Mouse (Mus musculus) hindbrain, embryonic 13.5 days (tissue): Measurements from ENCODE around the gene Arhgef25. TPM values are rescaled to one million over a fixed set of nuclear protein-coding genes. Genes with fewer than 3 reads are reported as not detected.

Experiments used
- ATAC-seq: fragments of 200-750 bp; cut with Nextera tagmentation; 2 replicates; pipeline ENCODE4 v1.8.0; 2017; ENCODE audit warnings: moderate TSS enrichment; ENCODE audit not compliant: low FRiP score
- H3K27ac ChIP-seq: fragments of 300-500 bp; sonication (generic); 2 replicates; pipeline ENCODE4 v1.5.1; 2015; ENCODE audit warnings: inconsistent platforms, mild to moderate bottlenecking, moderate library complexity
- H3K27me3 ChIP-seq: fragments of 300-500 bp; sonication (generic); 2 replicates; pipeline ENCODE4 v1.6.1; 2015; ENCODE audit warnings: mild to moderate bottlenecking, inconsistent platforms
- H3K36me3 ChIP-seq: fragments of 300-500 bp; sonication (generic); 2 replicates; pipeline ENCODE4 v1.6.1; 2015; ENCODE audit warnings: mild to moderate bottlenecking, inconsistent platforms
- H3K4me1 ChIP-seq: fragments of 300-500 bp; sonication (generic); replicated peaks from 2 replicates; pipeline ENCODE4 v1.6.1; 2015; ENCODE audit warnings: inconsistent platforms
- H3K4me2 ChIP-seq: fragments of 300-500 bp; sonication (generic); 2 replicates; pipeline ENCODE4 v1.6.1; 2015; ENCODE audit warnings: inconsistent platforms, mild to moderate bottlenecking, moderate library complexity
- H3K4me3 ChIP-seq: fragments of 300-500 bp; sonication (generic); 2 replicates; pipeline ENCODE4 v1.5.1; 2015; ENCODE audit warnings: mild to moderate bottlenecking, inconsistent platforms
- H3K9ac ChIP-seq: fragments of 300-500 bp; sonication (generic); 2 replicates; pipeline ENCODE4 v1.6.1; 2015; ENCODE audit warnings: mild to moderate bottlenecking, inconsistent platforms
- H3K9me3 ChIP-seq: fragments of 300-500 bp; sonication (generic); 2 replicates; pipeline ENCODE4 v1.6.1; 2016; ENCODE audit warnings: inconsistent platforms
- WGBS: fragments of 180-500 bp; shearing (Covaris S2); methylation state at CpG from one replicate; pipeline ENCODE4 v1.1.7; 2015; 5-methylcytosine and 5-hydroxymethylcytosine counted together
- polyA plus RNA-seq: library from polyadenylated mRNA; unstranded; fragments of >200 nt; fragmentation: Nextera tagmentation; extraction: Ambion mirVana; gene quantifications from 2 replicates; pipeline ENCODE4 v1.2.1, GENCODE M21; 2015

Arhgef25 gene
- 28.4 and 30.7 TPM in 2 replicates for polyA plus RNA-seq

DNA sequence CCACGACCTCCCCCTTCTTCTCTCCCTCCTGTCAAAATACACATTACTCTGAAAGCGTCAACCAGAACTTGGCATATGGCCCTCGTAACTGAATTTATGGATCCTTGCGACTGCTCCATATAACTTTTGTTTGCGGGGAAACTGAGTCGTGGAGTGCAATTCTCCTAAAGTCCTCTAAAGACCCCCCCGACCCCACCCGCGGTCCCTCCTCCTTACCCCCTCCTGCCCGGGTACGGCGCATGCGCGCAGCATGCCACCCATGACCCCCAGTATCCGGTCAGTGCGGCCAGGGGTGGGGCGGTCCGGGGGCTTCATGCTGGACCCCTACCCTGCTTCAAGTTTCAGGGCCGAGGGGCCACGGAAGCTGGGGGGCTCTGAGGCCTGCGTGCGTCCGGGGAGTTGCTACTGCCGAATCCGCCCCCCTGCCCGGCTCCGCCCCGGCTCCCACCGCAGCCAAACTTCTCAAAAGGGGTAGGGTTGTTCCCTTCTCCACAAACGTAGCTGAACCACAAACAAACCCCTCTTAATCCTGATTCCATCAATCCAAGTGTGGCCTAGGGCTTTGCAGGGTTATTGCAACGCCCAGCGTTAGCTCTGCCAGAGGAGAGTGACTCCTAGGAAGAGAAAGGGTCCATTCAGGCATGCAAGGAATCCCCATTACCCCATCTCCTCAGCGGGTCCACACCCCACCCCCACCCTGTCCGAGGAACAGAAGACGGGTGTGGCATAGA, at the start of gene Arhgef25:
Gene Arhgef25 (minus strand): TSS at position 433 of the 731 bp plus-strand sequence.
- Histone ChIP-seq H3K4me1 (peaks cover 70% of the 10 kb centered on the region), H3K4me2 (peak within 1 kb of the TSS; percentile 98), H3K4me3 (peak within 1 kb of the TSS; percentile 69), H3K27ac (peak within 1 kb of the TSS; percentile 88), H3K27me3 (peaks cover 7% of the 10 kb centered on the region; the same call in 1 of the 2 replicates), H3K36me3 (peaks cover 29% of the 10 kb centered on the region), H3K9ac (peak within 1 kb of the TSS; percentile 85), H3K9me3 (no peaks in the 10 kb centered on the region)
- WGBS: under 1% methylated on average over 34 of the region's 35 CpGs
- no peak for ATAC-seq

DNA sequence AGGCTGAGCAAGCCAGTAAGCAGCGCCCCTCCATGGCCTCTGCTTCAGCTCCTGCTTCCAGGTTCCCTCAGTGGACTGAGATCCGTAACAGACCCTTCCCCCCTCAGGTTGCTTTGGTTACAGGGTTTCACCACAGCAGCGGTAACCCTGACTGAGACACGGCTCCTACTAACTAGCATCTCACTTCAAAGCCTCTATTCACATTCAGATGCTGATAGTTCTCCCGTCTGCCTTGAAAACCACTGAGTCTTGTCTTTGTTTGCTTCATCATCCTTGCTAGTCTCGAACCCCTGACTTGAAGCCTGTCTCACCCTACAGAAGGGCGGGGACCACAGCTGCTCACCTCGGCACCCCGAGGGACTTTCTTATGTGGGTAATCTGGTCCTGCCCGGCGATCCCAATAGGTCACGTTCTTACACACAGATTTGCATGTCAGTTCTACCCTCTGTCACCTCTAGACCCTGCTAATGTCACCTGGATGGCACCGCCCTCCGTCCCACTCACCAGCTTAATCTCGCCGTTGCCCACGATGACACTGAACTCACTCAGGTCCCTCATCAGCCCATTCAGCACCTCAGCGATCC, 48.5 kb upstream of the Arhgef25 start:
- H3K9me3 ChIP-seq: no peaks in the 10 kb centered on the region
- no peak overlapping the region for H3K4me3 ChIP-seq
- peaks cover 90% of the 10 kb centered on the region for H3K36me3 ChIP-seq
- 72% methylated on average over 18 of the region's 18 CpGs for WGBS
- H3K27ac ChIP-seq: no peak overlapping the region
- H3K4me2 ChIP-seq: no peak overlapping the region
- H3K27me3 ChIP-seq: no peaks in the 10 kb centered on the region
- 0 out of 2 replicates have a peak, but pooled peaks cover 4% of the 10 kb centered on the region for H3K4me1 ChIP-seq
- no peak for ATAC-seq
- H3K9ac ChIP-seq: no peak overlapping the region

DNA sequence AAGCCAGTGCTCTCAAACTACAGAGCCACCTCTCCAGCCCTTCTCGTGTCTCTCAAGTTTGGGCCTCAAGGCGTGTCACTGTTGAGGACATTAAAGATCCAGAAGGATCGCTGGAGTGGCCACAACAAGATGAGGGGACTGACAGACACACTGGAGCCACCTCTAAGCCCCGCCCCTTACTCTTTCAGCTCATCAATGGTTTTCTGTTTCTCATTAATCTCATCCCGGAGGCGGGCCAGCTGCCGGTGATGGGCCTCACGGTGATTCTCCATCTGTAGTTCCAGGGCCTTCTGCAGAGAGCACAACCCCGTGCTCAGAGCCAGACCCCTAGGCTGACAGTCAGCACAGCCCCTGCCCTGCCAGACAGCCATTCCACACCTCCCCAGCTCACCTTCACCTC, 46.7 kb upstream of the Arhgef25 start:
- no peaks in the 10 kb centered on the region for H3K27me3 ChIP-seq
- peaks cover 89% of the 10 kb centered on the region for H3K36me3 ChIP-seq
- no peak overlapping the region for H3K4me3 ChIP-seq
- ATAC-seq: no peak
- H3K27ac ChIP-seq: no peak overlapping the region
- H3K4me1 ChIP-seq: 0 out of 2 replicates have a peak, but pooled peaks cover 4% of the 10 kb centered on the region
- no peaks in the 10 kb centered on the region for H3K9me3 ChIP-seq
- H3K9ac ChIP-seq: no peak overlapping the region
- 33% methylated on average over 9 of the region's 9 CpGs for WGBS
- H3K4me2 ChIP-seq: no peak overlapping the region

DNA sequence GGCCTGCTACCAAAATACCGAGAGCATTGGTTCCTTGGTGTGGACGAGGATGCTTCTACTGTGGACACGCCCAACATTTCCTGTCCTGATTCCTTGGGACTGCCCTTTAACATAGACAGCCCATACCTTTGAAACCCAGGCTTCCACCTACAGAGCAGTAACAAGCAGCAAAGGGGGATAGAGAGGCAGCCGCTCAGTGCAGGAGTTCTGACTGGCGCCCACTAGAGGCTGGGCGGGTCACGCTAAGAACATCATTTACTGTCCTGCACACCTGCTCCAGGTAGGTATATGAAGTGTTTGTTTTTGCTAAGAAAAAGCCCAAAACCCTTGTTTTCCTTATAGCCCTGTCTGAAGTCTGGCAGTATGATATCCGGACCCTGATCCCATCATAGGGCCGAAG, 43.3 kb upstream of the Arhgef25 start:
- 89% methylated on average over 9 of the region's 9 CpGs for WGBS
- 0 out of 2 replicates have a peak, but pooled peaks cover 4% of the 10 kb centered on the region for H3K4me1 ChIP-seq
- H3K27me3 ChIP-seq: no peaks in the 10 kb centered on the region
- no peak for ATAC-seq
- no peaks in the 10 kb centered on the region for H3K9me3 ChIP-seq
- H3K27ac ChIP-seq: no peak overlapping the region
- no peak overlapping the region for H3K4me3 ChIP-seq
- no peak overlapping the region for H3K9ac ChIP-seq
- no peak overlapping the region for H3K4me2 ChIP-seq
- H3K36me3 ChIP-seq: peaks cover 87% of the 10 kb centered on the region

DNA sequence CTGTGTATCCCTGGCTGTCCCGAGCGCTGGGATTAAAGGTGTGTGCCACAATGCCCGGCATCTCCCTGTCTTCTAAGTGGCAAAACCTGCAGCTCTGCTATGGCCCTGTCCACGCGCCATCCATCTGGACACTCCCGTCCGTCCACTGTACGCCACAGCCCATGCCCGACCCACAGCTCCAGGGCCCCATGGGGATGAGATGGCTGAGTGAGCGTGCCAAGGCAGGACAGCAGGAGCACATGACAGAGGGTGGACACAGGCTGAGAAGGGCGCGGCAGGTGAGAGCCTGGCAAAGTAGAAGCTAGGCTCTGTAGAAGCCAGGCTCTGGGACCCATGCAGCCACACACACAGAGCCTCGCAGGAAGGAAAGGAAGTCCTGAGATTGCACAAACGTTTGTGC, 41.9 kb upstream of the Arhgef25 start:
- Histone ChIP-seq H3K27ac (no peak overlapping the region), H3K9ac (no peak overlapping the region), H3K9me3 (no peaks in the 10 kb centered on the region), H3K4me2 (no peak overlapping the region), H3K36me3 (peaks cover 86% of the 10 kb centered on the region), H3K4me1 (0 out of 2 replicates have a peak, but pooled peaks cover 1% of the 10 kb centered on the region), H3K27me3 (no peaks in the 10 kb centered on the region), H3K4me3 (no peak overlapping the region)
- ATAC-seq: no peak
- 84% methylated on average over 14 of the region's 14 CpGs for WGBS

DNA sequence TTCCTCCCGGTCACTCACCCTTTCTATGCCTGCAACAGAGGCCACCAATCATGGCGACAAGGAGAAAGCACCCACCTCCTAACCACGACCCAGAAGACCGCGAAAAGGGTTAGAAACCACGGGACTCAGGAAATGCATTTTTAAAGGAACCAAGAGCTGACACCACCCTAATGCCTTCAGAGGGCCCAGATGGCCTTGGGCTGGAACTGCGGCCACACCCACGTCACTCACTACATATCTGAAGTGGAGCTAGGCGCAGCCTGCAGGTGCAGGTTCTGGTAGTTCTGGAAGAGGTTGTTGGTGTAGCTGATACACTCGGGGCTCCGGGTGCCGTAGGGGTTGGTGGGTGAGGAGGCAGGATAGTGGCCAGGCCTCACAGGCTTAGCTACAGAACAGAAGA, 40.8 kb upstream of the Arhgef25 start:
- no peak for ATAC-seq
- H3K4me2 ChIP-seq: no peak overlapping the region
- no peak overlapping the region for H3K4me3 ChIP-seq
- H3K27ac ChIP-seq: no peak overlapping the region
- no peaks in the 10 kb centered on the region for H3K9me3 ChIP-seq
- no peaks in the 10 kb centered on the region for H3K4me1 ChIP-seq
- WGBS: 89% methylated on average over 12 of the region's 12 CpGs
- H3K9ac ChIP-seq: no peak overlapping the region
- H3K36me3 ChIP-seq: peaks cover 83% of the 10 kb centered on the region
- H3K27me3 ChIP-seq: no peaks in the 10 kb centered on the region

DNA sequence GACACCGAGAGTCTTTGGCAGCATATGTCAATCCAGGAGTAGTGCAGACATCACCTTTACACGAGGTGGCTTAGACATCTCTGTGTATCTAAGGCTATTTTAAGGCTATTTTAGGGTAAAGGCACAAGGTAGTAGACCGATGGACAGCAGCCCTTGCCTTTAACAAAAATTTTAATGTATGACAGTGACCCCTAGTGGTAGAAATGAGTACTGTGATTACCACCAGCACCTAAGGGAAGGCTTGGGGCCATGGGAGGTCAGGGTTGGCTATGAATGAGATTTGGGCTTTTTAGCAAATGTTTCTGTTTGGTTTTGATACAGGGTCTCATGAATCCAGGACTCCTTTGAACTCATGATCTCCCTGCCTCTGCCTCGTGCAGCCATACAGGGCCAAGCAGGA, 39.0 kb upstream of the Arhgef25 start:
- H3K27me3 ChIP-seq: no peaks in the 10 kb centered on the region
- no peak overlapping the region for H3K9ac ChIP-seq
- WGBS: 26% methylated on average over 4 of the region's 4 CpGs
- peaks cover 75% of the 10 kb centered on the region for H3K36me3 ChIP-seq
- ATAC-seq: peak; percentile 30; the same call in 1 of the 2 replicates
- no peak overlapping the region for H3K4me3 ChIP-seq
- H3K4me1 ChIP-seq: no peaks in the 10 kb centered on the region
- H3K27ac ChIP-seq: no peak overlapping the region
- H3K4me2 ChIP-seq: no peak overlapping the region
- H3K9me3 ChIP-seq: no peaks in the 10 kb centered on the region

DNA sequence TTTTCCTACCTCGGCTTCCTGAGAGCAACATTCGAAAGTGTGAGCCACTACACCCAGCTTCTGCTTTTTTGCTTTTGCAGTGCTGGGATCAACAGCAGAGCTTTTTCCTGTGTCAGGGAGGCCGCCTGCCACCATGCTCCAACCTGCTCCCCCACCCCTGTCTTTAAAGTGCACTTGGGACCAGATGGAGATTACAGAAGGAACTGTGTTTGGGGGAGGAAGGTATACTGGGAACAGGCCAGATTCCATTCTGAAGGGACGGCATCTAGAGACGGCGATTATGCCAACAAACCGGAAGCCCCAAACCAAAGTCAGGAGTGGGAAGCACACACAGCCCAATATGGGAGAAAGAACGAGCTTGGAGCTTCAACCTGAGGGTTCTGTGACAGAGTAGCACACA, 37.3 kb upstream of the Arhgef25 start:
- H3K9ac ChIP-seq: 0 out of 2 replicates have a peak overlapping the region, but pooled peaks have one; percentile 19
- H3K4me3 ChIP-seq: no peak overlapping the region
- H3K4me2 ChIP-seq: no peak overlapping the region
- ATAC-seq: no peak
- 91% methylated on average over 8 of the region's 8 CpGs for WGBS
- H3K4me1 ChIP-seq: no peaks in the 10 kb centered on the region
- no peaks in the 10 kb centered on the region for H3K27me3 ChIP-seq
- no peak overlapping the region for H3K27ac ChIP-seq
- no peaks in the 10 kb centered on the region for H3K9me3 ChIP-seq
- H3K36me3 ChIP-seq: peaks cover 58% of the 10 kb centered on the region

DNA sequence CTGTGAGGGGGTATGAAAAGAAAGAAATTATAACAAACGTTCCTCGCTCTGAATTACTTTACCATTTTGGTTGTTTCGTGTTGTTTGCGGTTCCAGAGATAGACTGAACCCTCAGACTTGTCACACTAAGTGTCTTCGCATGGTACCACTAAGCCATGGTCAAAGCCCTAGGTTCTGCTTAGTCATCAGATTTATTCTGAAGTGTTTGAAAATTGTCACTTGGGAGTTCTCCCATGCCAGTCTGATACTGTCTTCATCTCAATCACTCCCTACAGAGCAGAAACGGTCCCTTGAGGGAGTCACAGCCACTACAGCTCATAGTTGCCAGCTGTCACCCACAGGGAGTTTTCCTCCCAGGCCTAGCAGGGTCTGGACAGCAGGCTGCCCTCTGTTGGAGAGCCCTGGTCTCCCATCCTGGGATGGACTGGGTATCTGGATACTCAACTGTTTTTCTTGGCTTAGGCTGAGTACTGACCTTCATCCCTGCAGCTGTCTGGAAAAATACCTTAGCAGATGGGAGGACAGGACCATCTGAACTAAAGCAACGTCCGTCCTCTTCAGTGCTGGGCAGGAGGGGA, 36.5 kb upstream of the Arhgef25 start:
- ATAC-seq: no peak
- Histone ChIP-seq H3K4me1 (no peaks in the 10 kb centered on the region), H3K4me2 (no peak overlapping the region), H3K36me3 (peaks cover 51% of the 10 kb centered on the region), H3K9ac (no peak overlapping the region), H3K9me3 (no peaks in the 10 kb centered on the region), H3K4me3 (no peak overlapping the region), H3K27ac (no peak overlapping the region), H3K27me3 (no peaks in the 10 kb centered on the region)
- WGBS: 77% methylated on average over 8 of the region's 8 CpGs

DNA sequence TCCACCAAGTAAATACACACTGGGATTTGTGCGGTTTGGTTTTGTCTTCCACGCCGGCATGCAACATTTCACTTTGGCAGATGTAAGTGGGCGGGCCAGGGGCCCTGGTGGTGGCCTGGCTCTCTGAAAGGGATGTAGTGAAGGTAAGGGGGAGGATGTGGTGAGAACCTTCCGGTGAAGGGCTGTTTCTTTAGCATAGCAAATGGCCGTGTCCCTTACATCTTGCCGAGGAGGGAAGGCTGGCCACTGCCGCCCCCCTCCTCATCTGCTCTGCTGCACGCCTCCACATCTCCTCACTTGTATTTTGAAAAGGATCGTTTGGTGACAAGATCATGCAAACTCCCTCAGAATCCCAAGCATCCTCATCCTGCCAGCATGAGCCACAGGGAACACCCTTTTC, 35.8 kb upstream of the Arhgef25 start:
- 0 out of 2 replicates have a peak overlapping the region, but pooled peaks have one; percentile 4 for H3K27ac ChIP-seq
- WGBS: 24% methylated on average over 10 of the region's 10 CpGs
- peaks cover 45% of the 10 kb centered on the region for H3K36me3 ChIP-seq
- no peaks in the 10 kb centered on the region for H3K4me1 ChIP-seq
- no peak overlapping the region for H3K4me3 ChIP-seq
- H3K9me3 ChIP-seq: no peaks in the 10 kb centered on the region
- no peak overlapping the region for H3K4me2 ChIP-seq
- H3K27me3 ChIP-seq: no peaks in the 10 kb centered on the region
- ATAC-seq: no peak
- H3K9ac ChIP-seq: no peak overlapping the region

DNA sequence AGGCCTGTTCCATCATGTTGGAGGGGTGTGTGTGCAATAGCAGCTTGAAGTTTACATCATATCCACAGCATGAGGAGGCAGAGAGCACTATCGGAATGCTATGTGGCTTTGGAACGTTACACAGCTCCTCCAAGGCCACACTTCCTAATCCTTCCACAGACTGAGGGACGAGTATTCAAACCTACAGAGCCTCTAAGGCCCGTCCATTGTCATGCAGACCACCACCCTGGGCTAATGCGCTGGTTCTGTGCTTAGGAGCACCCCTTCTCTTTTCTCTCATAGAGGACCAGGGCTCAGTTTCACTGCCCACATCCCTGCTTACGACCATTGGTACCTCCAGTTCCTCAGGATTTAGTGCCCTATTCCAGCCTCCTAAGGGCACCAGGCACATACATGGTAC, 35.3 kb upstream of the Arhgef25 start:
- H3K4me1 ChIP-seq: no peaks in the 10 kb centered on the region
- H3K9me3 ChIP-seq: no peaks in the 10 kb centered on the region
- H3K9ac ChIP-seq: no peak overlapping the region
- no peak overlapping the region for H3K27ac ChIP-seq
- no peak overlapping the region for H3K4me3 ChIP-seq
- H3K36me3 ChIP-seq: peaks cover 39% of the 10 kb centered on the region
- ATAC-seq: no peak
- no peak overlapping the region for H3K4me2 ChIP-seq
- H3K27me3 ChIP-seq: no peaks in the 10 kb centered on the region
- whole genome bisulfite sequencing: 34% methylated on average over 6 of the region's 6 CpGs

DNA sequence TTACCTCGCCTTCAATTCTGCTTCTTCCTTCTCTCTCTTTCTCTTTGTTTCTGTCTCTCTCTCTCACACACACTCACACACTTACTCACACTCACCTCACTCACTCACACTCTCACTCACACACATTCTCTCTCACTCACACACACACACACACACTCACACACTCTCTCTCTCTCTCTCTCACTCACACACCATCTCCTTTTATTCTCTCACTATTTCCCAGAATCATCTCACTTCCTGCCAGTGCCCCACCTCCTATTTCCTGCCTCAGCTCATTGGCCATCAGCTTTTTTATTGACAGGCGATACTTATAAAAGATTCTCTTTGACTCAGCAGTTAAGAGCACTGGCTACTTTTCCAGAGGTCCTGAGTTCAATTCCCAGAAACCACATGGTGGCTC, 28.5 kb upstream of the Arhgef25 start:
- Histone ChIP-seq H3K9me3 (no peaks in the 10 kb centered on the region), H3K9ac (no peak overlapping the region), H3K4me1 (no peaks in the 10 kb centered on the region), H3K4me2 (no peak overlapping the region), H3K27me3 (no peaks in the 10 kb centered on the region), H3K36me3 (no peaks in the 10 kb centered on the region), H3K27ac (no peak overlapping the region), H3K4me3 (no peak overlapping the region)
- no peak for ATAC-seq
- 86% methylated on average over 2 of the region's 2 CpGs for WGBS
